Mouse (Mus musculus) embryonic facial prominence, embryonic 11.5 days (tissue): Measurements from ENCODE around the gene Rai1. TPM values are rescaled to one million over a fixed set of nuclear protein-coding genes. Genes with fewer than 3 reads are reported as not detected.

Source experiments
- ATAC-seq: fragments of 200-750 bp; cut with Nextera tagmentation; replicated peaks from 2 replicates; pipeline ENCODE4 v1.8.0; 2017; ENCODE audit warnings: low read depth; ENCODE audit not compliant: insufficient number of reproducible peaks, low FRiP score, low TSS enrichment
- DNase-seq: peaks from one replicate; pipeline ENCODE4 v3.0.0-alpha.2; 2015; ENCODE audit warnings: low spot score
- H3K27ac ChIP-seq: fragments of 300-500 bp; sonication (generic); replicated peaks from 2 replicates; pipeline ENCODE4 v1.5.1; 2014; ENCODE audit warnings: mild to moderate bottlenecking, low read depth, low read length, control low read depth
- H3K27me3 ChIP-seq: fragments of 300-500 bp; sonication (generic); 2 replicates; pipeline ENCODE4 v1.6.1; 2014; ENCODE audit warnings: mild to moderate bottlenecking, low read length, moderate library complexity, mixed read lengths; ENCODE audit not compliant: control insufficient read depth, insufficient read depth
- H3K36me3 ChIP-seq: fragments of 300-500 bp; sonication (generic); replicated peaks from 2 replicates; pipeline ENCODE4 v1.6.1; 2014; ENCODE audit warnings: low read depth, mild to moderate bottlenecking, low read length, moderate library complexity, mixed read lengths; ENCODE audit not compliant: control insufficient read depth, insufficient read depth
- H3K4me1 ChIP-seq: fragments of 300-500 bp; sonication (generic); 2 replicates; pipeline ENCODE4 v1.6.1; 2014; ENCODE audit warnings: low read length, mixed read lengths; ENCODE audit not compliant: control insufficient read depth, insufficient read depth
- H3K4me2 ChIP-seq: fragments of 300-500 bp; sonication (generic); 2 replicates; pipeline ENCODE4 v1.6.1; 2014; ENCODE audit warnings: low read depth, mild to moderate bottlenecking, control low read depth, low read length, moderate library complexity
- H3K4me3 ChIP-seq: fragments of 300-500 bp; sonication (generic); 2 replicates; pipeline ENCODE4 v1.5.1; 2014; ENCODE audit warnings: low read depth, low read length, control low read depth
- H3K9ac ChIP-seq: fragments of 300-500 bp; sonication (generic); replicated peaks from 2 replicates; pipeline ENCODE4 v1.6.1; 2014; ENCODE audit warnings: mild to moderate bottlenecking, control low read depth, low read length
- H3K9me3 ChIP-seq: fragments of 300-500 bp; sonication (generic); replicated peaks from 2 replicates; pipeline ENCODE4 v1.6.1; 2016; ENCODE audit warnings: mild to moderate bottlenecking, low read length, inconsistent platforms, mixed read lengths; ENCODE audit not compliant: control insufficient read depth
- WGBS: fragments of 180-500 bp; shearing (Covaris S2); extraction: QIAGEN DNeasy Blood & Tissue Kit; methylation state at CpG from one replicate; pipeline ENCODE4 v1.1.7; 2014; 5-methylcytosine and 5-hydroxymethylcytosine counted together
- polyA plus RNA-seq: library from polyadenylated mRNA; unstranded; fragments of >200 nt; fragmentation: Nextera tagmentation; extraction: Ambion mirVana; gene quantifications from 2 replicates; pipeline ENCODE4 v1.2.1, GENCODE M21; 2014

Rai1 gene
- polyA plus RNA-seq, 1 experiment from 2014 or later = 21.0 TPM

DNA sequence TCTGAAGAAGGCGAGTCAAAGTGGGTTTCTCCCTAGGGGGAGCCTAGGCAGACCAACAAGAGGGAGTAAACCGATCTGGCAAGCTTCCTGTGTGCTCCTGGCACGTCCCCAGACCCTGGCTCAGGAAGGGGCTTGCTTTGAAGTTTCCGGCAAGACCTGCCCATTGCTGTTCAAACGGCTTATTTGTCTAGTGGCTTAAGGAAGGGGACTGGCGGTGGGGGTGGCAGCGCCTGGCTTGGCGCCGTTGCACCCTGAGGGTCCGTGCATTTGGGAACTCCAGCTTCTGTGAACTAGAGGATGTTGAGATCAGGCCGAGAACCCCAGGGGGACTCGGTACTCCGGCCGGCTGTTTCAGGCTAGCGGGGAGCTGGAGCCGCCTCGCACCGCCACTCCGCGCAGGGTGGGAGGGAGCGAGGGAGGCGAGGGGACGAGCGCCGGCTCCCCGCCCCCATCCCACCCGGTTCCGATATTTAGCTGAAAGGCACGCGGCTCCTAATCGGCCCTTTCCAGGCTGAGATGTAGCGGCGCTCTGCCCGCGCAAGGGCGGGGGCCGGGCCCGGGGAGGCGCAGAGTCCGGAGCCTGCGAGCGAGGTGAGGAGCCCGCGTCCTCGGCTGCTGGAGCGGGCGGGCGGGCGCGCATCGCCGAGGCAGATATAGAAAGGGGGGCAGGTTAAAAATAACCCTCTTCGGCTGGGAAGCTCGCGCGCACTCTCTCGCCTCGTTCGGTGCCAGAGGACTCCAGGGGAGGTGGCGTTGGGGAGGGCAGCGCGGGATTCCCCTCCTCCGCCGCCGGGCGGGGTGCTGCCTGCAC, 70.8 kb downstream of the Rai1 start:
- peaks cover 23% of the 10 kb centered on the region for H3K4me1 ChIP-seq
- H3K4me3 ChIP-seq = peak overlapping the region; percentile 59

DNA sequence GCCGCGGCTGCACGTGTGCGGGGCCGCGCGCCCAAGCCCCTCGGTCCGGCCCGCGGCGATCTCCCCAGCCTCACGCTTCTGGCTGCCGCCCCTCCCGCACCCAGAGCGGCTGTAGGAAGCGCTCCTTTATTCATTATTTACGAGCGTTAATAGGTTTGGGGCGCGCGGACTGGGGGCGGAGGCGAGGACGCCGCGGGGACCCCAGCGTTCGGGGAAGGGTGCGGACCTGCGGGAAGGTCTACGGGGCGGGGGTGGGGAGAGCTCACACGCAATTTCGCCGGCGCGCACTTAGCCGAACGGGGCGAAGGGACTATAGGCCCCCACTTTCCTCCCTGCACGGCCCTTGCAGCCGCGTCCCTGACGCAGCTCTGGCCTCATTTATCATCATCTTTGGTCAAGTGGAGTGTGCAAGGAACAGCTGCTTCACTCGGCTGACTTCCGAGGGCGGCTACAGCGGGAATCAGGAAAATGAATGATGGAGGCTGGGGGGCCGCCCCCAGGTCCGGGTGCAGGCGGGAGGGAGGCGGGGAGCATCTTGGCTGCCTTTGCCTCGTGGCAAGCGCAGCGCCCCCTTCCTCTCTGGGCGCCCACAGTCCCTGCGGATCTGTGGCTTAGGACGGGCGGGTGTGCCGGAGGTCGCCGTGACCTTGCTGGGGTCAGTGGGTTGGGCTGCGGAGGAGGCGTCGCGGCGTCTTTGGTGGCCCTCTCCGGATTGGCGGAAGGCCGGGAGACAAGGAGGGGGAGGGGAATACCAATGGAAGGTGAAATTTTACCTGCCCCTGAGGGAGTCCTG, 71.6 kb downstream of the Rai1 start:
- no peaks in the 10 kb centered on the region for H3K27me3 ChIP-seq
- WGBS = under 1% methylated on average over 70 of the region's 71 CpGs
- H3K4me1 ChIP-seq = peaks cover 23% of the 10 kb centered on the region
- no peak for DNase-seq
- H3K9me3 ChIP-seq = no peaks in the 10 kb centered on the region
- H3K4me2 ChIP-seq = peak overlapping the region; percentile 98
- H3K36me3 ChIP-seq = no peaks in the 10 kb centered on the region; the same call in 1 of the 2 replicates
- ATAC-seq = peak; percentile 30
- H3K9ac ChIP-seq = peak overlapping the region; percentile 77
- peak overlapping the region; percentile 59 for H3K4me3 ChIP-seq
- peak overlapping the region; percentile 87 for H3K27ac ChIP-seq

More for the DNA sequence above, 70.8 kb downstream of the Rai1 start:
- no peaks in the 10 kb centered on the region for H3K9me3 ChIP-seq
- peak overlapping the region; percentile 87 for H3K27ac ChIP-seq
- peak overlapping the region; percentile 77 for H3K9ac ChIP-seq
- no peaks in the 10 kb centered on the region for H3K27me3 ChIP-seq
- H3K36me3 ChIP-seq = no peaks in the 10 kb centered on the region; the same call in 1 of the 2 replicates
- ATAC-seq (peak; percentile 25), DNase-seq (peak; percentile 79)
- H3K4me2 ChIP-seq = peak overlapping the region; percentile 98
- WGBS = under 1% methylated on average over 57 of the region's 66 CpGs

GRCm38 (mm10) chr11:60176975-60177657, 72.3 kb downstream of the Rai1 start:
- ATAC-seq (peak; percentile 66), DNase-seq (peak; percentile 77)
- Histone ChIP-seq H3K9me3 (no peaks in the 10 kb centered on the region), H3K4me2 (peak overlapping the region; percentile 98), H3K9ac (peak overlapping the region; percentile 77), H3K4me3 (peak overlapping the region; percentile 59), H3K36me3 (no peaks in the 10 kb centered on the region; the same call in 1 of the 2 replicates), H3K4me1 (peaks cover 30% of the 10 kb centered on the region), H3K27me3 (no peaks in the 10 kb centered on the region), H3K27ac (peak overlapping the region; percentile 87)
- under 1% methylated on average over 42 of the region's 42 CpGs for WGBS

GRCm38 (mm10) chr11:60178005-60178404, 73.2 kb downstream of the Rai1 start:
- 41% methylated on average over 6 of the region's 6 CpGs for WGBS
- Histone ChIP-seq H3K4me2 (peak overlapping the region; percentile 98), H3K9ac (no peak overlapping the region), H3K4me3 (no peak overlapping the region), H3K27me3 (no peaks in the 10 kb centered on the region), H3K27ac (no peak overlapping the region; the same call in 1 of the 2 replicates), H3K4me1 (peaks cover 36% of the 10 kb centered on the region), H3K36me3 (no peaks in the 10 kb centered on the region; the same call in 1 of the 2 replicates), H3K9me3 (no peaks in the 10 kb centered on the region)
- DNase-seq (no peak), ATAC-seq (no peak)

GRCm38 (mm10) chr11:60178506-60178905, 73.7 kb downstream of the Rai1 start:
- no peak overlapping the region for H3K4me3 ChIP-seq
- no peak overlapping the region for H3K27ac ChIP-seq
- DNase-seq (no peak), ATAC-seq (no peak)
- no peaks in the 10 kb centered on the region for H3K9me3 ChIP-seq
- H3K27me3 ChIP-seq = no peaks in the 10 kb centered on the region
- H3K9ac ChIP-seq = no peak overlapping the region
- no peak overlapping the region for H3K4me2 ChIP-seq
- no peaks in the 10 kb centered on the region; the same call in 1 of the 2 replicates for H3K36me3 ChIP-seq
- H3K4me1 ChIP-seq = peaks cover 39% of the 10 kb centered on the region

DNA sequence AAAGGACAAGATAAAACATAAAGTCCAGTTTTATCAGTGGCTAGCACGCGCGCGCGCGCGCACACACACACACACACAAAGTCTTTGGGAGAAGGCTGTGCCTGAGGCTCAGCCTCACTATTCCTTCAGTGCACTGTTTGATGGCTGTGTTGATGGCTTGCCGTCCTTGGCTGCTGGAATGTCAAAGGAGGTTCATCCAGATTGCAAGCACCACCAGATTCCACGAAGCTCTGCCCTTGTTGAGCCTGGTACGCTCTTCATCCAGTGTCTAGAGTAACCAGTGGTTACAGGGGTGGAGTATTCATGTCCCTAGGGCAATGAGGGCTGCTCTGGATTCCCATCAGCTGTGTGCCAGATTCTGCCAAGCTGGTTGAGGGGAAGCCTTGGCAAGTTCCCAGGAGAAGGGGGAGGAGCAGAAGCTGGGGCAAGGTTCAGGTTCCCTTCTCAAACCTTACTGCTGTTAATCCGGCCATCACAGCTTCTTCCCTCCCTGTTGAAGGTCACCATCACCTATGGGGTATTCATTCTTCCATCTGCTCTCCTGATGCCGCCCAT, 77.4 kb downstream of the Rai1 start:
- Histone ChIP-seq H3K4me1 (peaks cover 29% of the 10 kb centered on the region), H3K36me3 (peaks cover 13% of the 10 kb centered on the region), H3K9me3 (no peaks in the 10 kb centered on the region), H3K4me2 (no peak overlapping the region), H3K4me3 (no peak overlapping the region), H3K9ac (no peak overlapping the region), H3K27ac (no peak overlapping the region), H3K27me3 (no peaks in the 10 kb centered on the region)
- DNase-seq (no peak), ATAC-seq (no peak)
- WGBS = 79% methylated on average over 12 of the region's 12 CpGs

DNA sequence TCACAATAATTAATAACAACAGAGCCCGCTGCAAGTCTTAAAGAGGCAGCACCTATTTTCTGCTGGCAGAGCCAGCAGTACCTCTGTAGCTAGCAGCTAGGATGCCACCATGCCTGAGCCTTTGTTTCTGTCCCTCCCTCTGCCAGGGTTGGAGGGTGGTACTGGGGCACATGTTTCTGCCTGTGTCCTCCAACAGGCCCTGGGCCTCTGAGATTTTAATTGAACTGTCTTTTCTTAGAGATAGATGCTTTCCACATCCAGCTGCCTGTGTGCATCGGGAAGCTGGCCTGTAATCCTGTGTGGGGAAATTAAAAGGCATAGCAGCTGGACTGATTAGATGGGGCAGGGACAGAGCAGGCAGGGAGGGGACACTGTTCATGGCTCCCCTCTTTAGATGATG, 77.9 kb downstream of the Rai1 start:
- Histone ChIP-seq H3K36me3 (peaks cover 15% of the 10 kb centered on the region), H3K4me2 (no peak overlapping the region), H3K9ac (no peak overlapping the region), H3K27ac (no peak overlapping the region), H3K4me1 (peaks cover 25% of the 10 kb centered on the region), H3K4me3 (no peak overlapping the region), H3K9me3 (no peaks in the 10 kb centered on the region), H3K27me3 (no peaks in the 10 kb centered on the region)
- WGBS = 58% methylated on average over 2 of the region's 2 CpGs
- DNase-seq (no peak), ATAC-seq (no peak)
